Mouse (Mus musculus): ENCODE measurements around the gene Htra1.

Gene Htra1

GRCm38 (mm10) chr7:130936472-130936951, 601 bp downstream of the Htra1 start:
- no peak for DNase-seq

DNA sequence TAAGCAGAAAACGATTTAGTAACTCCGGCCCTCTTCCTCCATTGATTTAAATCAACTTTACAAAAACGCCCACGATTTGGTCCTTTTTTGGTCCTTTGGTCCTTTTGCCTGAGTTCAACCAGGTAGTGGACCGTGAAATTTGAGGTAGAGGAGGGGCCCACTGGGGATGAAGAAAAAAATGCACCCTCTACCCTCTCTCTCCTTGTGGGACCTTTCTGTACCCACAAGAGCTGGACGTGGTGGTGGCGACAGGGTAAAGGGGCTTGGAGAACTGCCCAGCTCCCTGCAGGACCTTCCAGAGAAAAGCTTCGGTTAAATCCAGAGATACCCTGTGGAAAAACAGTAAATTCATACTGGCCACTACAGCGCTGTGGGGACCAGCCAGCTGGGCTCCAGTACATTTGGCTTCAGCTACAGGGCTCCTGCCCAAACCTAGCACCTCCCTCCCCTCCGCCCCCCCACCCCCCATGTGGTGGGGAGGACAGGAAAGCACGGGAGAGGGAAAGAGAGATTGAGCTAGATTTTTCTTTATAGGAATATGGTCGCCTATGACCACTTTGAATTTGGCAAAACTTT, 1.4 kb downstream of the Htra1 start:
- no peak for DNase-seq

DNA sequence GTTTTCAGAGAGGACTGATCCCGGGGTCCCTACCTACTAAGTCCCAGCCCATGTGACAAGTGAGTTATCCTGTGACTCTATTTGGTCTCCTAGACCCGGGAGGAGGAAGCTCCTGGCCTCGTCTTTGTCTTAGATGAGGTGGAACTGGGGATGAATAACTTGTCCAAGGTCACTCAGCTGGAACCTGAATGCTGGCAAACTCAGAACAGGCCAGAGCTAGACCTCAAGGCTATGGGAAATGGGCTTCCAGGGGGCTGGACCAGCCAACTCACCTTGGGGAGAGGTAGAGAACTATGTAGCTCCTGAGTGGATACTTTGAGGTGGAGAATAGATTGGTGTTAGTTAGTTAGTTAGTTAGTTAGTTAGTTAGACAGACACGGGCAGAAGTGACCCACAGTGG, 2.1 kb downstream of the Htra1 start:
- DNase-seq, result no peak

DNA sequence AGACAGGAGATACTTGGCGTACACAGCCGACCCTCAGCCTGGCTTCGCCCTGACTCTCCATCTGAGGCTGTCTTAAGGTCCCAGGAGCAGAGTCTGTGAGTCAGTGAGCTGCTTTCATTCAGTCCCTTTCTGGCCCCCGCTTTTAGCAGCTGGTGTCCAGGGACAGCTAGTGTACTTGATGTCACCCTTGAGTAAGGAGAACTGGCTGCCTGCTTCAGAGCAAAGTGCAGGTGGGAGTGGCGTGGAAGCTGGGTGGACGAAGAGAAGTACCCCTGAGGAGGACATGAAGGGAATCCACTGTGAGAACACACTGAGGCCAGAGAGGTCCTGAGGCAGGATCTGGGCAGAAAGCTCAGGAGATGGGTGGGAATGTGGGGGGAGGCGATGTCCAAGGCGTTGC, 3.0 kb downstream of the Htra1 start:
- DNase-seq, result no peak

GRCm38 (mm10) chr7:130940733-130941132, 4.8 kb downstream of the Htra1 start:
- DNase-seq, result no peak

GRCm38 (mm10) chr7:130943280-130943895, 7.5 kb downstream of the Htra1 start:
- no peak for DNase-seq

- no peak for DNase-seq
These were observed 9.0 kb downstream of the Htra1 start for GRCm38 (mm10) chr7:130944766-130945475.

GRCm38 (mm10) chr7:130945730-130946129, 9.8 kb downstream of the Htra1 start:
- DNase-seq, result no peak

- DNase-seq, result no peak
These were observed 10.4 kb downstream of the Htra1 start for GRCm38 (mm10) chr7:130946303-130946702.

- DNase-seq, result no peak
These were observed 12.8 kb downstream of the Htra1 start for GRCm38 (mm10) chr7:130948563-130949208.

GRCm38 (mm10) chr7:130949331-130949751, 13.4 kb downstream of the Htra1 start:
- no peak for DNase-seq

GRCm38 (mm10) chr7:130950482-130950881, 14.6 kb downstream of the Htra1 start:
- DNase-seq, result no peak

DNA sequence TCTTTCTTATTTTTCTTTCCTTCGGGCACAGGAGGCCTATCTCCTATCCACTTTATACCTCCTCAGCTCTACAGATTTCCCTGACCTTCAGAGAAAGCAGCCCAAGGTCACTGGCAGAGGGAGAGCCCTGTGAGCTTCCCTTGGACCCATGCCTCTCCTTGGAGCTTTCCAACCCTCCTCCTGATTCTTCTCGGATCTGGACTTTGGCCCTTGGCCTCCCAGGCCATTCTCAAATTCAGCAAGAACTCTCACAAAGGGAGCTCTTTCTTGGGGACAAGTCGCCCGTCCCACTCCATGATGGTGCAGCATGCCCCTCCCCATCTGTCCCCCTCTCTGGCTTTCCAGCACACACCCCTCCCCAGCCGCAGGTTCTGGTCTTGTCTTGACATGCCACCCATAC, 15.1 kb downstream of the Htra1 start:
- no peak for DNase-seq

DNA sequence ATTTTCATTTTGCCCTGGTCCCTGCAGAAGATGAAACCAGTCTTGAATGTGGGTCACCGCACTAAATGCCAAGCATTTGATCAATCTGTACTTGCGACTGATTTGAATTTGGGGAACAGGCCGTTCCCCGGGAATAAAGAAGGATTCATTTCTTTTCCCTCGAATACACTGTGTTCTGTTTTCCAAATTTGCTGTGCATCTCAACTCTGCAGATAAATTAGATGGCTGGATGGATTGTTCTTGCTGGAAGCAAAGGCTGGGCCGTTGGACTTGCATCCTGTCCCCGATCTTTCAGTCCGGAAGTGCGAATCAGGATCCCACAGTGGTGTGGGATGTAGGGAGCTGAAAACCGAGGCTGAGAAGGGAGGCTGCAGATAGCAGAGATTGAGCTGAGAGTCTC, 17.5 kb downstream of the Htra1 start:
- no peak for DNase-seq

GRCm38 (mm10) chr7:130954177-130954601, 18.3 kb downstream of the Htra1 start:
- no peak for DNase-seq

DNA sequence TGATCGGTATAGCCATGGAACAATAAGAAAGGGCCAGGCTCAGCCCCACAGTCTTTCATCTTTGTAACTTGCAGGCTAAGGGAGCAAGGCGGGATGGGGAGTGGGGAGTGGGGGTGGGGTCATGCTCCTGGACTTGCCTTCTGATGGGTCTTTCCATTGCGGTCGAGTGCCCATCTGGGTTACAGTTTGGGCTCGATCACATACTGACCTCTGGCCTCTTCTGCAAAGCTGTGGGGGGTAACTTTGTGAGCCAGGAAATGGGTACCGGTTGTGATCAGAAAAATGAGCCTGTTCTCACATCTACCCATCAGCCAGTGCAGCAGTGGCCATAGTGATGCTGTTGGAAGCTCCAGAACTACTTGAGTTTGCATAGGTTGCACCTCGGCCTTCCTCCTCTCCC, 22.6 kb downstream of the Htra1 start:
- no peak for DNase-seq

DNA sequence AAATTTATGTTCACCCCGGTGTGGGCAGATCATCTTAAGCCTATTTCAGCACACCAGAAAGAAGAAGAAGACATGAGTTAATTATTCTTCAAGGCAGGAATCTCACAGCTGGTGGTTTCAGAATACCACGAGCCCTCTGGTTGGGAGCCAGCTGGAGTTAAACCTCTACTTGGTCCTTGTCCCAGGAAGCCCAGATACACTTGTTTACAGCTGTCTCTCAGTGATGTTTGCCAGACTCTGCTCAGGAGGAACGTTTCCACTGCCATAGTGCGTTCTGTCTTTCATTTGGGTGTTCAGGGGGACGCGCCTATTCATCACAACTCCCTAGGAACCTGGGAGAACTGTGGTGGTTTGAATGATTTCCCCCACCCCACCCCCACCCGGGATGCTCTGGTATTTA, 24.0 kb downstream of the Htra1 start:
- no peak for DNase-seq

GRCm38 (mm10) chr7:130961429-130961828, 25.5 kb downstream of the Htra1 start:
- no peak for DNase-seq

GRCm38 (mm10) chr7:130964686-130965085, 28.8 kb downstream of the Htra1 start:
- no peak for DNase-seq

DNA sequence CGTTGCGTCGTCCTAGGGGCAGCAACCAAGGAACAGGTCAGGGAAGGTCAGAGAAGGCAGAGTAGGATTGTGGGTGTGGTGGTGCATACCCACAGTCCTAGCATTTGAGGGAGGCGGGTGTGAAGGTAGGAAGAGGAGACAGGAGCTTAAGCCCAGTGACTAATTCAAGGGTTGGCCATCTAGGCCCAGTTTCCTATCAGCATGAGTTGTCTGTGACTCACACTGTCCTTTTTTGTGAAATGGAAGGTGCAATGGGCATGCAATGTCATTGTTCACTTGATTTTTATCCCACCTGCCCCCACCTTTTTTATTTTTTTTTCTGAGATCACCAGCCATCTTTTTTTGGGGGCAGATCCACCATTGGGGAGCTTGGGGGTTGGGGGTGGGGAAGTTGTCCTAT, 29.5 kb downstream of the Htra1 start:
- no peak for DNase-seq

DNA sequence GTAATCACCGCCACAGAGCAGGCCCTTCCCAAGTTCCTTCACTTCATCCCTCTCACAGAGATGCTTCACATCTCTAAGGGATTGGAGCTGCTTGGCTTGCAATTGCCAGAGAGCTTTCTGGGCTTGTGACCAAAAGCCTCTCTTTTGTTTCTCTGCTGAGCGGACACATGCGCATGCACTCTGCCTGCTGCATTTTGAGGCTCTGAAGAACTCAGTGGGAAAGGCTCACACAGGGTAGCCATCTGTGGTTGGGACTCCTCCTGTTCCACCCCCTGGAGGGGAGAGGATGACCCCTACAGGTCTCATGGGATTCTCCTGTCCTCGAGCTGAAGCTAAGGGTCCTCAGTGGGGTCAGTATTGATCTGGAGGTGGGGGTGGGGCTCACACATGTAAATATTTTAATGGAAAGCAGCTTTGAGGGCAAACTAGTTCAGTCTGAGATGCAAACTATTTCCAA, 30.0 kb downstream of the Htra1 start:
- DNase-seq, result no peak

DNA sequence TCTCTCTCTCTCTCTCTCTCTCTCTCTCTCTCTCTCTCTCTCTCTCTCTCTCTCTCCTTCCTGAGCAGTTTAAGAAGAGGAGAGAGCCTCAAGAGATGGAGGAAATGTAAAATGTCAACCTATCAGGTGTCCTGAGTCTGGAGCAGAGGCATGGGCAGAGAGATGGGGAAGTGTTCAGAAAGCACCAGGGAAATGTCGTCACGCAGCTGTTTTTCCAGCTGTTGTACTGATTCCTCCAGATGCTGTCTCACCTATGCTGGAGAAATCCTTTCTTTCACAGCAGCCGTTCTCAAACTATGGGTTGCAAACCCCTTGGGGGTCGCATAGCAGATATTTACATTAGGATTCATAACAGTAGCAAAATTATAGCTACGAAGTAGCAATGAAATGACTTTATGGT, 30.5 kb downstream of the Htra1 start:
- no peak for DNase-seq

DNA sequence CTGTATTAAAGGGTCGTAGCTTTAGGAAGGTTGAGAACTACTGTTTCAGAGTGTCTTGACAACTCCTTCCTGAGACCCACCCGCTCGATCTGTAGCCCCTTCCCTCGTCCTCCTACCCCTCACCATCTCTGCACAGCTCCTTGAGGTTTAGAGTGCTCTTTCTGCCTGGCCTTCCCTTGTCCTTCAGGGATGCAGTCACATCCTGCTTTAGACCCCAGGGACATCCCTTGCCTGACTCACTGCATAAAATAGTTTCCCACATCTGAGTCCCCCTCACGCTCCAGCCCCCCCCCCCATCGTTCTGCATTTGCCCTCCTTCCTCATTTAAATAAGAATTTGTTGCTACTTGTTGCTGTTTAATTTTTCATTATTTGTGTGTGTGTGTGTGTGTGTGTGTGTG, 31.0 kb downstream of the Htra1 start:
- DNase-seq, result no peak

DNA sequence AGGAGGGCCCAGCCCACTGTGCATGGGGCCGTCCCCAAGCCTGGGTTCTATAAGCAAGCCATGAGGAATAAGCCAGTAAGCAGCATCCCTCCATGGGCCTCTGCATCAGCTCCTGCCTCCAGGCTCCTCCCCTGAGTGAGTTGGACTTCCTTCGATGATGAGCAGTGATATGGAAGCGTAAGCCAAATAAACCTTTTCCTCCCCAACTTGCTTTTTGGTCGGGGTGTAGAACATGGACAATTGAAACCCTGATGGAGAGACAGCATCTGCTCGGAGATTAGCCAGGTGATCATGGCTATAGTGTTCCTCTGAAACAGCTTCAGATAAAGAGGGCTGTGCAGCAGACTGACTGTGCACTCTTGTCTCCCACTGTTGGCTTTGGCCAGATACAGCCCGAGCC, 32.0 kb downstream of the Htra1 start:
- no peak for DNase-seq

Measured in spleen, adult 18-20 months (tissue).